Mouse (Mus musculus) liver, embryonic 14.5 days (tissue): ENCODE results near the gene Usp39. TPM values are rescaled to one million over a fixed set of nuclear protein-coding genes. Genes with fewer than 3 reads are reported as not detected.
A peak's percentile ranks its signal among the peaks of the same experiment; 100 is the strongest.

Experiments
- ATAC-seq: fragments of 200-750 bp; cut with Nextera tagmentation; 2 replicates; pipeline ENCODE4 v1.8.0; 2017; ENCODE audit warnings: moderate number of reproducible peaks, mild to moderate bottlenecking, moderate library complexity; ENCODE audit not compliant: insufficient read depth
- DNase-seq, 3 experiments: peaks; one replicate each; pipeline ENCODE4 v3.0.0-alpha.2; 2012 to 2013; ENCODE audit warnings: low read depth in 3 of 3, low spot score in 3 of 3
- H3K27ac ChIP-seq: fragments of 300-500 bp; sonication (generic); 2 replicates; pipeline ENCODE4 v1.5.1; 2014; ENCODE audit warnings: moderate library complexity, mild to moderate bottlenecking, control low read depth, inconsistent platforms
- H3K27me3 ChIP-seq: fragments of 300-500 bp; sonication (generic); 2 replicates; pipeline ENCODE4 v1.6.1; 2014; ENCODE audit warnings: mild to moderate bottlenecking, low read length, moderate library complexity; ENCODE audit not compliant: control insufficient read depth, insufficient read depth
- H3K36me3 ChIP-seq: fragments of 300-500 bp; sonication (generic); replicated peaks from 2 replicates; pipeline ENCODE4 v1.6.1; 2014; ENCODE audit warnings: low read depth; ENCODE audit not compliant: control insufficient read depth, insufficient read depth
- H3K4me1 ChIP-seq, 2 experiments: fragments of 200-500 bp in 1 of 2; fragments of 300-500 bp in 1 of 2; sonication (generic) in 1 of 2; replicated peaks; 2 replicates each; pipeline ENCODE4 v1.6.1; 2012 to 2014; ENCODE audit warnings: antibody characterized with exemption in 1 of 2, inconsistent platforms in 1 of 2, low read length in 1 of 2; ENCODE audit not compliant: control insufficient read depth in 2 of 2, insufficient read depth in 2 of 2
- H3K4me2 ChIP-seq: fragments of 300-500 bp; sonication (generic); 2 replicates; pipeline ENCODE4 v1.6.1; 2014; ENCODE audit warnings: low read depth, mild to moderate bottlenecking, control low read depth, moderate library complexity
- H3K4me3 ChIP-seq, 2 experiments: fragments of 200-500 bp in 1 of 2; fragments of 300-500 bp in 1 of 2; sonication (generic) in 1 of 2; 2 replicates each; pipeline ENCODE4 v1.5.1; 2012 to 2014; ENCODE audit warnings: low read depth in 2 of 2, low read length in 2 of 2, mild to moderate bottlenecking in 2 of 2, control low read depth in 1 of 2, inconsistent platforms in 1 of 2, moderate library complexity in 1 of 2; ENCODE audit not compliant: insufficient read depth in 1 of 2
- H3K9ac ChIP-seq: fragments of 300-500 bp; sonication (generic); replicated peaks from 2 replicates; pipeline ENCODE4 v1.6.1; 2014; ENCODE audit warnings: mild to moderate bottlenecking, control low read depth, moderate library complexity
- H3K9me3 ChIP-seq: fragments of 300-500 bp; sonication (generic); 2 replicates; pipeline ENCODE4 v1.6.1; 2016; ENCODE audit warnings: low read length, mixed read lengths; ENCODE audit not compliant: control insufficient read depth
- CTCF ChIP-seq: IDR thresholded peaks from 2 replicates; pipeline ENCODE4 v1.5.1; 2016; ENCODE audit warnings: antibody characterized with exemption, low read depth, control low read depth
- EP300 ChIP-seq: IDR thresholded peaks from 2 replicates; pipeline ENCODE4 v1.6.1; 2016; ENCODE audit warnings: antibody characterized with exemption, low read depth
- WGBS: fragments of 180-500 bp; shearing (Covaris S2); extraction: QIAGEN DNeasy Blood & Tissue Kit; methylation state at CpG from one replicate; pipeline ENCODE4 v1.1.7; 2014; ENCODE audit not compliant: insufficient replicate concordance; 5-methylcytosine and 5-hydroxymethylcytosine counted together
- polyA plus RNA-seq, 2 experiments: library from polyadenylated mRNA; depleted of rRNA in 1 of 2; stranded (reverse) in 1 of 2; unstranded in 1 of 2; fragments of >200 nt; fragmentation: Nextera tagmentation in 1 of 2; extraction: Ambion mirVana in 1 of 2; gene quantifications; 2 replicates each; pipeline versions ENCODE4 v1.2.1 to v1.2.3; 2012 to 2014

The Usp39 gene
- polyA plus RNA-seq, 2 experiments: 32.7 to 49.6 TPM

DNA sequence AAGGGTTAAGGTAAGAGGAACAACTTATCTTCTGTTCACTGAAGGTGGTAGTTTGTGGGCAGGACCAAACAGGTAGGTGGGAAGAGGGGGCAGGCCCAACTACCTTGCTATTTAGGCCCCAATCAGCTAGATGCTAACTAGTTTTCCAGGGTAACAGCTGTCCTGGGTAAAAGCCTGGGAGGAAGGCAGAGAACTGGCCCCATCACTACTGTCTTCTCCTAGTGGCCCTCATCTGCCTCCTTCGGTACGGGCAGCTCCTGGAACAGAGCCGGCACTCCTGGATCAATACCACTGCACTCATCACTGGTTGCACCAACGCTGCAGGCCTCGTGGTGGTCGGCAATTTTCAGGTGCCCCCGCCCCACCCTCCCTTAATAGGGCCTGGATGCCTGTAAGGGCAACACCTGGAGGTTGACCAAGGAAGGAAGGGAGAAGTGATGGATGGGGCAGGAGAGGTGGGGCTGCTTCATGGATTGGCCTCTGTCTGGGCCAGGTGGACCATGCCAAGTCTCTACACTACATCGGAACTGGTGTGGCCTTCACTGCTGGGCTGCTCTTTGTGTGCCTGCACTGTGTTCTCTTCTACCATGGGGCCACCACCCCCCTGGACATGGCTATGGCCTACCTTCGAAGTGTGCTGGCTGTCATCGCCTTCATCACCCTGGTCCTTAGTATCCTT is 13.2 kb upstream of the Usp39 start:
- Histone ChIP-seq H3K27ac (no peak overlapping the region), H3K4me3 (no peak overlapping the region), H3K9ac (no peak overlapping the region), H3K4me1 (peaks cover 15 to 38% of the 10 kb centered on the region in 2 experiments), H3K36me3 (peaks cover 20% of the 10 kb centered on the region), H3K9me3 (no peaks in the 10 kb centered on the region), H3K4me2 (peak overlapping the region; percentile 35), H3K27me3 (peaks cover 30% of the 10 kb centered on the region)
- DNase-seq: no peak
- ATAC-seq: no peak
- TF ChIP-seq EP300: no peak
- TF ChIP-seq CTCF: no peak
- WGBS: 81% methylated on average over 10 of the region's 10 CpGs

DNA sequence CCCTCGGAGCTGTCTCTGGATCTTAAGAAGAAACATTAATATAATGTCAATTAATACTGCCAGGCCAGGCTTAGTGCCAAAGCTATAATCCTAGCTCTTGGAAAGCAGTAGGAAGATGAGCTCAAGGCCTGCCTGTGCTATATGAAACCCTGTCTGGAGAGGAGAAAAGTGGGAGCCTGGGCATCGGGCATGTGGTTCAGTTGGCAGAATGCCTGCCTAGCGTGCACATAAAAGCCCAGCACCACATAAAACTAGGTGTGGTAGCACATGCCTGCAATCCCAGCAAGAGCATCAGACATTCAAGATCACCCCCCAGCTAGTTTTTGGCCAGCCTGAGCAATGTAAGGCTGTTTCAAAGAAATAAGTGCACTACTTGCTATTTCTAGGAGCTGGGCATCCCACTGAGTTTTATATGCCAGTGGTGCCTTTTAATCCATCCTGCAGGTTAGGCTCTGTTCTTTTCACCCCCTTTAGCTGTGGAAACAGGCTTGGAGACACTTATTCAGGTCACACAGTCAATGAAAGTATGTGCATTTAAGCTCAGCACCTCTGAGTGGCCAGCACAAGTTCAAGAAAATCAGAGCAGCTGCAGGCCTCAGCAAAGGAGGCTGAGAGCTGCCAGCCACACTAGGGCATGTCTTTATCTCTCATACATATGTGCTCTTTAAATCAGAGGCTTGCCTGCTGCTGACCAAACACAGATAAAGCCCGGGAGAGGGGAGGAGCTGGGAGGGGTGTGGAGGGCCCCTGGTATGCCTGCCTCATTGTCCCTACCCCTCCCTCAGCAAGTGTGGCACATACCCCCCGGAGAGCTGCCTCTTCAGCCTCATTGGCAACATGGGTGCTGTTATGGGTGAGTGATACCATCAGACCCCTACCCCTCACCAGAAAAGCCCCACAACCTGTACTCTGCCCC is 12.4 kb upstream of the Usp39 start:
- DNase-seq (peak; percentile 61 to 64 (median 62)), ATAC-seq (peak; percentile 39)
- H3K36me3 ChIP-seq: peaks cover 20% of the 10 kb centered on the region
- H3K4me3 ChIP-seq: no peak overlapping the region
- no peaks in the 10 kb centered on the region for H3K9me3 ChIP-seq
- TF ChIP-seq EP300: peak; percentile 81
- TF ChIP-seq CTCF: no peak
- 49% methylated on average over 5 of the region's 5 CpGs for WGBS
- no peak overlapping the region for H3K27ac ChIP-seq
- no peak overlapping the region for H3K9ac ChIP-seq
- peaks cover 30% of the 10 kb centered on the region for H3K27me3 ChIP-seq
- H3K4me2 ChIP-seq: peak overlapping the region; percentile 35
- peaks cover 15 to 35% of the 10 kb centered on the region in 2 experiments for H3K4me1 ChIP-seq

DNA sequence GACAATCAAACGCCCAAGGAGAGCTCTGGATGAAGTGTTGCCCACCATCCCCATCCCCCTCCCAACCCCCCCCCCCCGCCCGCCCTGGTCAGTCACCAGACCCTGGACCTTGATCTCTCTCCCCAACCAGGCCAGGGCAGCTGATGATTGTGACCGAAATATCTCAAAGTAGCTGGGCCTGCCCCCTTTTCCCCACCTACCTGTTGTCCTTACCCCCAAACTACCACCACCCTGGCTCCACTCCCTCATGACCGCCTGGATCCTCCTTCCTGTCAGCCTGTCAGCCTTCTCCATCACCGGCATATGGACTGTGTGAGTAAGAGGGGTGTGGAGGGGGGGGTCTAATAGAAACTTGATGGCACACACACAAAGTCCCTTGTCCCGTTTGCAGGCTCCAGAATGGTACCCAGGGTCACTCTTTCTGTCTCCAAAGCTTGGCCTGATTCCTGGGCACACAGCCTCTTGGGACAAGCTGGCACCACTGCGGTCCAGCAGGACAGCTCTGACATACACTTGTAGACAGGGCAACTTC is 11.1 kb upstream of the Usp39 start:
- Histone ChIP-seq H3K4me2 (peak overlapping the region; percentile 67), H3K27ac (no peak overlapping the region), H3K9ac (peak overlapping the region; percentile 40; the same call in 1 of the 2 replicates), H3K9me3 (no peaks in the 10 kb centered on the region), H3K4me3 (peak overlapping the region; percentile 51 to 56), H3K36me3 (peaks cover 20% of the 10 kb centered on the region), H3K4me1 (peaks cover 19 to 34% of the 10 kb centered on the region in 2 experiments), H3K27me3 (peaks cover 30% of the 10 kb centered on the region)
- ATAC-seq (peak; percentile 3; the same call in 1 of the 2 replicates), DNase-seq (no peak)
- 48% methylated on average over 6 of the region's 8 CpGs for WGBS
- TF ChIP-seq EP300 (no peak), CTCF (no peak)

GRCm38 (mm10) chr6:72355066-72355911 is 10.3 kb upstream of the Usp39 start, which contains the start of gene Tmem150a:
TSS of gene Tmem150a (plus strand) at chr6:72355447.
- DNase-seq: no peak
- ATAC-seq: peak; percentile 57
- no peaks in the 10 kb centered on the region for H3K9me3 ChIP-seq
- H3K9ac ChIP-seq: peak within 1 kb of the TSS; percentile 40; the same call in 1 of the 2 replicates
- no peak for TF ChIP-seq EP300
- TF ChIP-seq CTCF: peak; percentile 35; the same call in 1 of the 2 replicates
- WGBS: under 1% methylated on average over 71 of the region's 71 CpGs
- H3K27me3 ChIP-seq: peaks cover 30% of the 10 kb centered on the region
- H3K4me3 ChIP-seq: peak within 1 kb of the TSS; percentile 51 to 56
- H3K4me2 ChIP-seq: peak within 1 kb of the TSS; percentile 67
- H3K27ac ChIP-seq: no peak within 1 kb of the TSS
- H3K4me1 ChIP-seq: peaks cover 18 to 33% of the 10 kb centered on the region in 2 experiments
- H3K36me3 ChIP-seq: peaks cover 24% of the 10 kb centered on the region
